Mouse (Mus musculus): Measurements from ENCODE around the gene Baiap2l1. TPM values are rescaled to one million over a fixed set of nuclear protein-coding genes. Genes with fewer than 3 reads are reported as not detected.
A peak's percentile ranks its signal among the peaks of the same experiment; 100 is the strongest.

The Baiap2l1 gene
- total RNA-seq, 2 experiments from 2014 or later = 0.35 to 0.41 TPM

- H3K4me3 ChIP-seq = no peak overlapping the region
- no peak for DNase-seq (ENCODE audit: extremely low spot score in 1 of 2, low spot score in 2 of 2)
- intact Hi-C loops (cut with DNase I) = no loop called here
- TF ChIP-seq CTCF (IDR thresholded peaks at IDR 0.05) = no peak
- H3K27ac ChIP-seq = no peak overlapping the region
Observed at GRCm38 (mm10) chr5:144279081-144279541, 78.8 kb downstream of the Baiap2l1 start.

- intact Hi-C loops (cut with DNase I) = no loop called here
- no peak overlapping the region for H3K27ac ChIP-seq
- H3K4me3 ChIP-seq = no peak overlapping the region
- DNase-seq (ENCODE audit: extremely low spot score in 1 of 2, low spot score in 2 of 2) = no peak
- no peak for TF ChIP-seq CTCF (IDR thresholded peaks at IDR 0.05)
Observed at GRCm38 (mm10) chr5:144278374-144278960, 79.4 kb downstream of the Baiap2l1 start.

GRCm38 (mm10) chr5:144276898-144277630 lies 80.8 kb downstream of the Baiap2l1 start:
- intact Hi-C loops (cut with DNase I) = no loop called here
- Histone ChIP-seq H3K27ac (no peak overlapping the region), H3K4me3 (no peak overlapping the region)

GRCm38 (mm10) chr5:144274904-144275303 lies 83.0 kb downstream of the Baiap2l1 start:
- Histone ChIP-seq H3K27ac (no peak overlapping the region), H3K4me3 (no peak overlapping the region)
- intact Hi-C loops (cut with DNase I) = no loop called here
- no peak for TF ChIP-seq CTCF (IDR thresholded peaks at IDR 0.05)
- no peak for DNase-seq (ENCODE audit: extremely low spot score in 1 of 2, low spot score in 2 of 2)

More at GRCm38 (mm10) chr5:144276898-144277630, 80.8 kb downstream of the Baiap2l1 start:
- TF ChIP-seq CTCF (IDR thresholded peaks at IDR 0.05) = no peak
- DNase-seq (ENCODE audit: extremely low spot score in 1 of 2, low spot score in 2 of 2) = no peak

GRCm38 (mm10) chr5:144271772-144272171 lies 86.1 kb downstream of the Baiap2l1 start:
- no peak for DNase-seq (ENCODE audit: extremely low spot score in 1 of 2, low spot score in 2 of 2)
- intact Hi-C loops (cut with DNase I) = no loop called here
- Histone ChIP-seq H3K4me3 (no peak overlapping the region), H3K27ac (no peak overlapping the region)
- TF ChIP-seq CTCF (IDR thresholded peaks at IDR 0.05) = no peak

GRCm38 (mm10) chr5:144271118-144271517 lies 86.8 kb downstream of the Baiap2l1 start:
- intact Hi-C loops (cut with DNase I) = no loop called here
- no peak overlapping the region for H3K4me3 ChIP-seq
- TF ChIP-seq CTCF (IDR thresholded peaks at IDR 0.05) = no peak
- H3K27ac ChIP-seq = no peak overlapping the region
- DNase-seq (ENCODE audit: extremely low spot score in 1 of 2, low spot score in 2 of 2) = no peak

- TF ChIP-seq CTCF (IDR thresholded peaks at IDR 0.05) = no peak
- no peak for DNase-seq (ENCODE audit: extremely low spot score in 1 of 2, low spot score in 2 of 2)
- intact Hi-C loops (cut with DNase I) = no loop called here
- H3K4me3 ChIP-seq = no peak overlapping the region
- no peak overlapping the region for H3K27ac ChIP-seq
Observed at GRCm38 (mm10) chr5:144270420-144270819, 87.5 kb downstream of the Baiap2l1 start.

GRCm38 (mm10) chr5:144269926-144270325 lies 88.0 kb downstream of the Baiap2l1 start:
- intact Hi-C loops (cut with DNase I) = no loop called here
- no peak for DNase-seq (ENCODE audit: extremely low spot score in 1 of 2, low spot score in 2 of 2)
- H3K27ac ChIP-seq = no peak overlapping the region
- no peak for TF ChIP-seq CTCF (IDR thresholded peaks at IDR 0.05)
- no peak overlapping the region for H3K4me3 ChIP-seq

- no peak for DNase-seq (ENCODE audit: extremely low spot score in 1 of 2, low spot score in 2 of 2)
- Histone ChIP-seq H3K27ac (no peak overlapping the region), H3K4me3 (no peak overlapping the region)
- peak; percentile 51 for TF ChIP-seq CTCF (IDR thresholded peaks at IDR 0.05)
- intact Hi-C loops (cut with DNase I) = no loop called here
Observed at GRCm38 (mm10) chr5:144267535-144268241, 90.2 kb downstream of the Baiap2l1 start.

- intact Hi-C loops (cut with DNase I) = no loop called here
- H3K27ac ChIP-seq = no peak overlapping the region
- no peak for TF ChIP-seq CTCF (IDR thresholded peaks at IDR 0.05)
- no peak overlapping the region for H3K4me3 ChIP-seq
- no peak for DNase-seq (ENCODE audit: extremely low spot score in 1 of 2, low spot score in 2 of 2)
Observed at GRCm38 (mm10) chr5:144263496-144263895, 94.4 kb downstream of the Baiap2l1 start.

GRCm38 (mm10) chr5:144263082-144263481 lies 94.8 kb downstream of the Baiap2l1 start:
- DNase-seq (ENCODE audit: extremely low spot score in 1 of 2, low spot score in 2 of 2) = no peak
- intact Hi-C loops (cut with DNase I) = no loop called here
- Histone ChIP-seq H3K4me3 (no peak overlapping the region), H3K27ac (no peak overlapping the region)
- TF ChIP-seq CTCF (IDR thresholded peaks at IDR 0.05) = no peak

GRCm38 (mm10) chr5:144261829-144262228 lies 96.1 kb downstream of the Baiap2l1 start:
- H3K27ac ChIP-seq = no peak overlapping the region
- intact Hi-C loops (cut with DNase I) = no loop called here
- TF ChIP-seq CTCF (IDR thresholded peaks at IDR 0.05) = no peak
- no peak for DNase-seq (ENCODE audit: extremely low spot score in 1 of 2, low spot score in 2 of 2)
- H3K4me3 ChIP-seq = no peak overlapping the region
